Mouse (Mus musculus) lung, postnatal 25 days (tissue): ENCODE measurements around the gene Amn.

Experiments
- DNase-seq: peaks from one replicate; pipeline ENCODE4 v3.0.0; 2022; ENCODE audit warnings: low spot score

The Amn gene

GRCm38 (mm10) chr12:111324536-111324935 lies 53.6 kb downstream of the Amn start:
- no peak for DNase-seq

- no peak for DNase-seq
These were observed 54.1 kb downstream of the Amn start for GRCm38 (mm10) chr12:111324949-111325348.

GRCm38 (mm10) chr12:111325744-111326424 lies 55.0 kb downstream of the Amn start:
- DNase-seq: no peak
